Mouse (Mus musculus) CH12.LX (cell line): Measurements from ENCODE around the gene Sap25. TPM values are rescaled to one million over a fixed set of nuclear protein-coding genes. Genes with fewer than 3 reads are reported as not detected.

Source experiments
- DNase-seq: peaks from one replicate; pipeline ENCODE4 v3.0.0-alpha.2; 2013; ENCODE audit errors: extremely low read depth
- H3K27ac ChIP-seq: 2 replicates; pipeline ENCODE4 v1.5.1; 2012; ENCODE audit warnings: low read depth, mild to moderate bottlenecking, control low read depth, moderate library complexity; ENCODE audit not compliant: insufficient read depth
- H3K27me3 ChIP-seq: replicated peaks from 2 replicates; pipeline ENCODE3; 2012; ENCODE audit warnings: inconsistent platforms
- H3K36me3 ChIP-seq, 2 experiments: replicated peaks in 1 of 2; 2 replicates each; pipeline versions ENCODE3 to v1.6.1; 2012; ENCODE audit warnings: inconsistent platforms in 1 of 2, low read length in 1 of 2, mild to moderate bottlenecking in 1 of 2, mixed read lengths in 1 of 2, moderate library complexity in 1 of 2; ENCODE audit not compliant: control insufficient read depth in 1 of 2, insufficient read depth in 1 of 2
- H3K4me1 ChIP-seq, 2 experiments: 2 replicates each; pipeline ENCODE4 v1.6.1; 2012; ENCODE audit warnings: inconsistent platforms in 1 of 2, moderate library complexity in 1 of 2; ENCODE audit not compliant: insufficient read depth in 2 of 2, control insufficient read depth in 1 of 2
- H3K4me2 ChIP-seq: 2 replicates; pipeline ENCODE4 v1.6.1; 2012; ENCODE audit warnings: low read depth, mild to moderate bottlenecking, control low read depth; ENCODE audit not compliant: poor library complexity, insufficient read depth, severe bottlenecking
- H3K4me3 ChIP-seq, 3 experiments: fragments of 150-350 bp in 1 of 3; sonication (generic) in 1 of 3; replicated peaks in 1 of 3; 2 replicates each; pipeline versions ENCODE3 to v1.5.1; 2011 to 2012; ENCODE audit warnings: low read depth in 2 of 3, low read length in 2 of 3, mild to moderate bottlenecking in 2 of 3, moderate library complexity in 2 of 3, control low read depth in 1 of 3, improper control_type of control experiment in 1 of 3, inconsistent platforms in 1 of 3, mixed read lengths in 1 of 3; ENCODE audit not compliant: poor library complexity in 1 of 3
- H3K79me2 ChIP-seq: replicated peaks from 2 replicates; pipeline ENCODE4 v1.6.1; 2012; ENCODE audit warnings: mild to moderate bottlenecking, moderate library complexity; ENCODE audit not compliant: control insufficient read depth, poor library complexity, insufficient read depth, severe bottlenecking; ENCODE audit errors: extremely low read depth
- H3K9ac ChIP-seq: 2 replicates; pipeline ENCODE4 v1.6.1; 2012; ENCODE audit warnings: low read depth, mild to moderate bottlenecking, control low read depth, moderate library complexity; ENCODE audit not compliant: insufficient read depth
- H3K9me3 ChIP-seq: replicated peaks from 2 replicates; pipeline ENCODE3; 2012; ENCODE audit warnings: low read length, inconsistent platforms, mixed read lengths
- BHLHE40 ChIP-seq: IDR thresholded peaks from 2 replicates; pipeline ENCODE4 v1.6.1; 2011; ENCODE audit warnings: mild to moderate bottlenecking, low read depth, low read length, improper control_type of control experiment
- CHD1 ChIP-seq: IDR thresholded peaks from 2 replicates; pipeline ENCODE4 v1.6.1; 2012; ENCODE audit warnings: low read depth, low read length, improper control_type of control experiment, inconsistent platforms
- CHD2 ChIP-seq: IDR thresholded peaks from 2 replicates; pipeline ENCODE4 v1.6.1; 2011; ENCODE audit warnings: low read length, improper control_type of control experiment
- CTCF ChIP-seq, 2 experiments: IDR thresholded peaks in 1 of 2; conservative IDR thresholded peaks in 1 of 2; 2 replicates each; pipeline ENCODE4 v1.5.1; 2011 to 2012; ENCODE audit warnings: low read depth in 2 of 2, low read length in 2 of 2, improper control_type of control experiment in 1 of 2, inconsistent platforms in 1 of 2, mild to moderate bottlenecking in 1 of 2, moderate library complexity in 1 of 2
- E2F4 ChIP-seq: IDR thresholded peaks from 2 replicates; pipeline ENCODE4 v1.6.1; 2011; ENCODE audit warnings: low read depth, low read length, improper control_type of control experiment; ENCODE audit not compliant: insufficient replicate concordance
- ELF1 ChIP-seq: IDR thresholded peaks from 2 replicates; pipeline ENCODE4 v1.6.1; 2014; ENCODE audit warnings: low read depth, mild to moderate bottlenecking, inconsistent platforms, low read length, improper control_type of control experiment
- EP300 ChIP-seq: IDR thresholded peaks from 2 replicates; pipeline ENCODE4 v1.6.1; 2011; ENCODE audit warnings: low read length, improper control_type of control experiment
- ETS1 ChIP-seq: conservative IDR thresholded peaks from 2 replicates; pipeline ENCODE4 v1.6.1; 2012; ENCODE audit warnings: low read depth, mild to moderate bottlenecking, inconsistent platforms, low read length, improper control_type of control experiment, moderate library complexity
- GABPA ChIP-seq: IDR thresholded peaks from 2 replicates; pipeline ENCODE4 v1.6.1; 2012; ENCODE audit warnings: low read depth, low read length, improper control_type of control experiment, inconsistent platforms; ENCODE audit not compliant: insufficient replicate concordance
- HCFC1 ChIP-seq: IDR thresholded peaks from 2 replicates; pipeline ENCODE4 v1.6.1; 2012; ENCODE audit warnings: low read depth, mild to moderate bottlenecking, inconsistent platforms, low read length, improper control_type of control experiment
- IRF4 ChIP-seq: IDR thresholded peaks from 2 replicates; pipeline ENCODE4 v1.6.1; 2014; ENCODE audit warnings: low read depth, mild to moderate bottlenecking, inconsistent platforms, low read length, improper control_type of control experiment
- JUN ChIP-seq: IDR thresholded peaks from 2 replicates; pipeline ENCODE4 v1.6.1; 2011; ENCODE audit warnings: low read depth, mild to moderate bottlenecking, low read length, improper control_type of control experiment, moderate library complexity; ENCODE audit not compliant: insufficient read depth
- JUND ChIP-seq: conservative IDR thresholded peaks from 2 replicates; pipeline ENCODE4 v1.6.1; 2011; ENCODE audit warnings: low read depth, low read length, improper control_type of control experiment
- KAT2A ChIP-seq: IDR thresholded peaks from 2 replicates; pipeline ENCODE4 v1.6.1; 2012; ENCODE audit warnings: low read length, improper control_type of control experiment, inconsistent platforms; ENCODE audit not compliant: insufficient replicate concordance
- MAFK ChIP-seq: IDR thresholded peaks from 2 replicates; pipeline ENCODE4 v1.6.1; 2011; ENCODE audit warnings: low read length, improper control_type of control experiment; ENCODE audit not compliant: insufficient replicate concordance
- MAX ChIP-seq: IDR thresholded peaks from 2 replicates; pipeline ENCODE4 v1.6.1; 2011; ENCODE audit warnings: low read length, improper control_type of control experiment
- MAZ ChIP-seq: IDR thresholded peaks from 2 replicates; pipeline ENCODE4 v1.6.1; 2012; ENCODE audit warnings: low read depth, mild to moderate bottlenecking, inconsistent platforms, low read length, improper control_type of control experiment, moderate library complexity
- MEF2A ChIP-seq: IDR thresholded peaks from 2 replicates; pipeline ENCODE4 v1.6.1; 2014; ENCODE audit warnings: low read depth, mild to moderate bottlenecking, inconsistent platforms, low read length, improper control_type of control experiment, borderline replicate concordance
- MXI1 ChIP-seq: IDR thresholded peaks from 2 replicates; pipeline ENCODE4 v1.6.1; 2011; ENCODE audit warnings: mild to moderate bottlenecking, low read depth, low read length, improper control_type of control experiment
- MYC ChIP-seq: IDR thresholded peaks from 2 replicates; pipeline ENCODE4 v1.6.1; 2011; ENCODE audit warnings: low read depth, mild to moderate bottlenecking, improper control_type of control experiment, low read length
- NELFE ChIP-seq: IDR thresholded peaks from 2 replicates; pipeline ENCODE4 v1.6.1; 2011; ENCODE audit warnings: low read depth, low read length, improper control_type of control experiment
- NRF1 ChIP-seq: IDR thresholded peaks from 2 replicates; pipeline ENCODE4 v1.6.1; 2014; ENCODE audit warnings: low read depth, mild to moderate bottlenecking, inconsistent platforms, low read length, improper control_type of control experiment, moderate library complexity
- PAX5 ChIP-seq: IDR thresholded peaks from 2 replicates; pipeline ENCODE4 v1.6.1; 2012; ENCODE audit warnings: low read length, inconsistent platforms, mixed read lengths
- POLR2A ChIP-seq: IDR thresholded peaks from 2 replicates; pipeline ENCODE4 v1.6.1; 2011; ENCODE audit warnings: low read depth, mild to moderate bottlenecking, improper control_type of control experiment, low read length
- POLR2AphosphoS2 ChIP-seq: IDR thresholded peaks from 2 replicates; pipeline ENCODE4 v1.6.1; 2011; ENCODE audit warnings: low read depth, low read length, improper control_type of control experiment
- RAD21 ChIP-seq: IDR thresholded peaks from 2 replicates; pipeline ENCODE4 v1.6.1; 2011; ENCODE audit warnings: low read depth, mild to moderate bottlenecking, low read length, improper control_type of control experiment, moderate library complexity
- RCOR1 ChIP-seq: conservative IDR thresholded peaks from 2 replicates; pipeline ENCODE4 v1.6.1; 2012; ENCODE audit warnings: low read depth, mild to moderate bottlenecking, inconsistent platforms, low read length, improper control_type of control experiment
- SIN3A ChIP-seq: IDR thresholded peaks from 2 replicates; pipeline ENCODE4 v1.6.1; 2012; ENCODE audit warnings: low read length, improper control_type of control experiment, inconsistent platforms
- SMC3 ChIP-seq: IDR thresholded peaks from 2 replicates; pipeline ENCODE4 v1.6.1; 2011; ENCODE audit warnings: low read depth, low read length, improper control_type of control experiment
- TBP ChIP-seq: conservative IDR thresholded peaks from 2 replicates; pipeline ENCODE4 v1.6.1; 2011; ENCODE audit warnings: low read depth, low read length, improper control_type of control experiment
- TCF12 ChIP-seq: IDR thresholded peaks from 2 replicates; pipeline ENCODE4 v1.6.1; 2014; ENCODE audit warnings: low read depth, mild to moderate bottlenecking, inconsistent platforms, low read length, improper control_type of control experiment
- UBTF ChIP-seq: IDR thresholded peaks from 2 replicates; pipeline ENCODE4 v1.6.1; 2012; ENCODE audit warnings: low read depth, mild to moderate bottlenecking, inconsistent platforms, low read length, improper control_type of control experiment, moderate library complexity
- USF1 ChIP-seq: IDR thresholded peaks from 2 replicates; pipeline ENCODE4 v1.6.1; 2014; ENCODE audit warnings: low read depth, mild to moderate bottlenecking, inconsistent platforms, low read length, improper control_type of control experiment
- USF2 ChIP-seq: conservative IDR thresholded peaks from 2 replicates; pipeline ENCODE4 v1.6.1; 2011; ENCODE audit warnings: low read depth, low read length, improper control_type of control experiment
- ZC3H11A ChIP-seq: IDR thresholded peaks from 2 replicates; pipeline ENCODE4 v1.6.1; 2012; ENCODE audit warnings: low read depth, mild to moderate bottlenecking, inconsistent platforms, low read length, improper control_type of control experiment
- ZKSCAN1 ChIP-seq: IDR thresholded peaks from 2 replicates; pipeline ENCODE4 v1.6.1; 2012; ENCODE audit warnings: low read depth, inconsistent platforms, low read length, improper control_type of control experiment, borderline replicate concordance
- ZMIZ1 ChIP-seq: IDR thresholded peaks from 2 replicates; pipeline ENCODE4 v1.6.1; 2012; ENCODE audit warnings: low read depth, mild to moderate bottlenecking, inconsistent platforms, low read length, improper control_type of control experiment
- ZNF384 ChIP-seq: IDR thresholded peaks from 2 replicates; pipeline ENCODE4 v1.6.1; 2012; ENCODE audit warnings: low read depth, low read length, improper control_type of control experiment, inconsistent platforms
- dilution Hi-C: fragments of 300-500 bp; cut with MboI; formaldehyde crosslinking; loops from 2 replicates; pipeline ENCODE4 v1.14.3; 2020; ENCODE audit warnings: low sequenced_read_pairs; ENCODE audit not compliant: extremely low pct_unique_long_range_greater_than_20kb, extremely low pct_ligation_motif_present
- in situ Hi-C: fragments of 300-500 bp; cut with MboI; formaldehyde crosslinking; loops from 3 replicates; pipeline ENCODE4 v1.14.3; 2019; ENCODE audit warnings: low sequenced_read_pairs, low pct_ligation_motif_present, low pct_unique_long_range_greater_than_20kb, mixed read lengths
- polyA plus RNA-seq: library from polyadenylated mRNA; unstranded; fragments of >175 nt; gene quantifications from 2 replicates; pipeline ENCODE4 v1.2.1, GENCODE M21; 2012; ENCODE audit warnings: low read depth; ENCODE audit not compliant: insufficient read length
- total RNA-seq, 2 experiments: library from RNA; depleted of rRNA; stranded (reverse); fragments of 300-350 nt in 1 of 2; fragments of >200 nt in 1 of 2; gene quantifications; 2 replicates each; pipeline ENCODE4 v1.2.3; 2012 to 2014

Sap25 gene
- total and polyA plus RNA-seq, 3 experiments: 2.1 to 16.6 (median 2.4) TPM

DNA sequence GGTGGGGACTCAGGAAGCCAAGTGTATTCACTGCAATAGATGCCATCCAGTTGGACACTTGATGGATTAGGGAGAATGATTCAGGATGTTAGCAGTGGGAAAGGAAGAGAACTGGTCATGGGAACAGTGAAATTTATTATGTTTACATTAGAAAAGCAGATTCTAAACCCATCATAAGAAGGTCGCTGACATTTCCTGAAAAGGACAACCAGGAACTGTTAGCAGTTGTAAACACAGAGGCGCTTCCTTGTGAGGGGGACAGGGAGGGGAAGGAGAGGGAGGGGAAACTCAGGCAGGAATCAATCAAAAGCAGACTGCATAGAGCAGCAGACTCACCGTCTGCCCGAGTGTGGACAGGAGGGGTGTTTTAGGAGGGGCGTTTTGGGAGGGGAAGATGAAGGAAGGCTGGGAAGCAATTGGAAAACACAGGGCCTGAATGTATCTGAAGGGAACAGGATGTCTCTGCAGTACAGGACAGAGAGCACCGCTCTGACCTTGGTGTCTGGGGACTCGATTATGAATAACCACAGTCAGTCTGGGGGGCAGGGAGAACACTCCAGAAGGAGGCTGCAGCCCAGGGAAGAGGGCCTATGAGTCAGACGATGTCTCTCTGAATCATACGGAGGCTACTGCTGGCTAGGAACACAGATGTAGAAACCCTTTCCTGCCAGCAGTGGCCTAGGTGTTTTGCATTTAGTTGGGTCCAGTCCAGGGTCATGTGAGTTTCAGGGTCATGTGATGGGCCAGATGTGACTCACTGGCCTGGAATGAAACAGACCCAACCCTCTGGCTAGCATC is 30.5 kb downstream of the Sap25 start:
- H3K9ac ChIP-seq: peak overlapping the region; percentile 38; the same call in 1 of the 2 replicates
- H3K36me3 ChIP-seq: peaks cover 4 to 42% of the 10 kb centered on the region in 2 experiments
- dilution Hi-C loops (no loop called here), in situ Hi-C loops (no loop called here)
- H3K4me3 ChIP-seq: no peak overlapping the region
- peaks cover 18 to 35% of the 10 kb centered on the region in 2 experiments for H3K4me1 ChIP-seq
- H3K9me3 ChIP-seq: no peaks in the 10 kb centered on the region
- peak; percentile 86 for DNase-seq
- TF ChIP-seq USF1: peak; percentile 87
- no peak for TF ChIP-seq ELF1
- TF ChIP-seq RCOR1: 0 out of 2 replicates have a peak, but pooled peaks have one; percentile 23
- no peak for TF ChIP-seq ZNF384
- TF ChIP-seq USF2: peak; percentile 89
- no peak for TF ChIP-seq PAX5
- TF ChIP-seq CHD2: no peak
- TF ChIP-seq POLR2AphosphoS2: no peak
- TF ChIP-seq EP300: peak; percentile 77
- TF ChIP-seq KAT2A: no peak
- peak; percentile 59; the same call in 1 of the 2 replicates for TF ChIP-seq SIN3A
- no peak for TF ChIP-seq NELFE
- TF ChIP-seq NRF1: no peak
- no peak for TF ChIP-seq HCFC1
- TF ChIP-seq ZC3H11A: no peak
- TF ChIP-seq CTCF (conservative IDR thresholded peaks at IDR 0.05 in 1 of 2, IDR thresholded peaks at IDR 0.05 in 1 of 2; ENCODE audit: low read depth in 2 of 2, low read length in 2 of 2): no peak
- no peak for TF ChIP-seq UBTF
- 0 out of 2 replicates have a peak, but pooled peaks have one; percentile 3 for TF ChIP-seq SMC3
- peak; percentile 97 for TF ChIP-seq BHLHE40
- no peak for TF ChIP-seq CHD1
- TF ChIP-seq TCF12: peak; percentile 80; the same call in 1 of the 2 replicates
- TF ChIP-seq MYC: no peak
- TF ChIP-seq MAZ: no peak; the same call in 1 of the 2 replicates
- peak; percentile 72; the same call in 1 of the 2 replicates for TF ChIP-seq IRF4
- no peak for TF ChIP-seq ZMIZ1
- 0 out of 2 replicates have a peak, but pooled peaks have one; percentile 64 for TF ChIP-seq TBP
- TF ChIP-seq ZKSCAN1: no peak
- TF ChIP-seq E2F4: no peak
- peak; percentile 58; the same call in 1 of the 2 replicates for TF ChIP-seq MAX
- peak; percentile 27; the same call in 1 of the 2 replicates for TF ChIP-seq JUN
- TF ChIP-seq MXI1: no peak
- peak; percentile 49 for TF ChIP-seq JUND
- TF ChIP-seq ETS1: peak; percentile 95
- 0 out of 2 replicates have a peak, but pooled peaks have one; percentile 17 for TF ChIP-seq MAFK
- TF ChIP-seq GABPA: no peak
- TF ChIP-seq RAD21: peak; percentile 2
- TF ChIP-seq POLR2A: peak; percentile 33; the same call in 1 of the 2 replicates
- TF ChIP-seq MEF2A: peak; percentile 51; the same call in 1 of the 2 replicates
- peak overlapping the region; percentile 81 for H3K27ac ChIP-seq
- H3K79me2 ChIP-seq: no peaks in the 10 kb centered on the region
- H3K4me2 ChIP-seq: peak overlapping the region; percentile 72
- no peaks in the 10 kb centered on the region for H3K27me3 ChIP-seq
